Mouse (Mus musculus) limb, embryonic 13.5 days (tissue): ENCODE results near the gene Cox8a. TPM values are rescaled to one million over a fixed set of nuclear protein-coding genes. Genes with fewer than 3 reads are reported as not detected.

Experiments used
- ATAC-seq: fragments of 200-750 bp; cut with Nextera tagmentation; 2 replicates; pipeline ENCODE4 v1.8.0; 2017; ENCODE audit warnings: low read depth, moderate number of reproducible peaks, moderate TSS enrichment; ENCODE audit not compliant: low FRiP score
- H3K27ac ChIP-seq: fragments of 300-500 bp; sonication (generic); 2 replicates; pipeline ENCODE4 v1.5.1; 2015; ENCODE audit warnings: inconsistent platforms, mild to moderate bottlenecking, moderate library complexity
- H3K27me3 ChIP-seq: fragments of 300-500 bp; sonication (generic); 2 replicates; pipeline ENCODE4 v1.6.1; 2015; ENCODE audit warnings: mild to moderate bottlenecking, inconsistent platforms
- H3K36me3 ChIP-seq: fragments of 300-500 bp; sonication (generic); 2 replicates; pipeline ENCODE4 v1.6.1; 2015; ENCODE audit warnings: inconsistent platforms, mild to moderate bottlenecking, moderate library complexity
- H3K4me1 ChIP-seq: fragments of 300-500 bp; sonication (generic); 2 replicates; pipeline ENCODE4 v1.6.1; 2015; ENCODE audit warnings: inconsistent platforms
- H3K4me2 ChIP-seq: fragments of 300-500 bp; sonication (generic); replicated peaks from 2 replicates; pipeline ENCODE4 v1.6.1; 2015; ENCODE audit warnings: inconsistent platforms, mild to moderate bottlenecking, moderate library complexity
- H3K4me3 ChIP-seq: fragments of 300-500 bp; sonication (generic); 2 replicates; pipeline ENCODE4 v1.5.1; 2015; ENCODE audit warnings: moderate library complexity, mild to moderate bottlenecking, inconsistent platforms
- H3K9ac ChIP-seq: fragments of 300-500 bp; sonication (generic); 2 replicates; pipeline ENCODE4 v1.6.1; 2015; ENCODE audit warnings: mild to moderate bottlenecking, inconsistent platforms
- H3K9me3 ChIP-seq: fragments of 300-500 bp; sonication (generic); 2 replicates; pipeline ENCODE4 v1.6.1; 2016; ENCODE audit warnings: inconsistent platforms
- WGBS: fragments of 180-500 bp; shearing (Covaris S2); methylation state at CpG from one replicate; pipeline ENCODE4 v1.1.7; 2015; 5-methylcytosine and 5-hydroxymethylcytosine counted together
- polyA plus RNA-seq: library from polyadenylated mRNA; unstranded; fragments of >200 nt; fragmentation: Nextera tagmentation; extraction: Ambion mirVana; gene quantifications from 2 replicates; pipeline ENCODE4 v1.2.1, GENCODE M21; 2015

Gene Cox8a
- polyA plus RNA-seq, 1 experiment from 2014 or later = 734 TPM

DNA sequence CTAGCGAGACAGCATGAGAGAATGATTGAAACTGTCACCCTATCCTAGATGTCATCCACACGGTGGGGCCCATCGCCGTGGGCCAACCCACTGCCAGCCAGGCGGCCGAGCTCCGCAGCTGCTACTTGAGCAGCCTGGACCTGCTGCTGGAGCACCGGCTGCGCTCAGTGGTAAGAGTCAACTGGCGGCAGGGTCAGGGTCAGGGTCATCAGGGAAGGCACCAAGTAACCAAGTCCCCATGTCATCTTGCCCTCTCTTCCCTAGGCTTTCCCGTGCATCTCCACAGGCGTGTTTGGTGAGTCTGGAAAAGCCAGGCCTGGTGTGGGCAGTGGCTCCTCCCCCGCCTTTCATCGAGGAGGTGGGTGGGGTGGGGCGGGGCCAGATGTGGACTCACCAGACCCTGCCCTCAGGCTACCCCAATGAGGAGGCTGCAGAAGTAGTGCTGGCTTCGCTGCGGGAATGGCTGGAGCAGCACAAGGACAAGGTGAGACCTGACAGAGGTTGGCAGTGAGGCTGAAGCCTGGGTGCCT is 20.6 kb downstream of the Cox8a start:
- Histone ChIP-seq H3K27me3 (peaks cover 2% of the 10 kb centered on the region; the same call in 1 of the 2 replicates), H3K4me1 (peaks cover 31% of the 10 kb centered on the region), H3K27ac (no peak overlapping the region), H3K4me3 (no peak overlapping the region), H3K9ac (no peak overlapping the region), H3K36me3 (peaks cover 48% of the 10 kb centered on the region), H3K9me3 (no peaks in the 10 kb centered on the region), H3K4me2 (peak overlapping the region; percentile 34)
- WGBS = 10% methylated on average over 17 of the region's 17 CpGs
- peak; percentile 29 for ATAC-seq

GRCm38 (mm10) chr19:7195900-7196728 is 21.3 kb downstream of the Cox8a start:
- H3K4me3 ChIP-seq = no peak overlapping the region
- ATAC-seq = peak; percentile 21; the same call in 1 of the 2 replicates

DNA sequence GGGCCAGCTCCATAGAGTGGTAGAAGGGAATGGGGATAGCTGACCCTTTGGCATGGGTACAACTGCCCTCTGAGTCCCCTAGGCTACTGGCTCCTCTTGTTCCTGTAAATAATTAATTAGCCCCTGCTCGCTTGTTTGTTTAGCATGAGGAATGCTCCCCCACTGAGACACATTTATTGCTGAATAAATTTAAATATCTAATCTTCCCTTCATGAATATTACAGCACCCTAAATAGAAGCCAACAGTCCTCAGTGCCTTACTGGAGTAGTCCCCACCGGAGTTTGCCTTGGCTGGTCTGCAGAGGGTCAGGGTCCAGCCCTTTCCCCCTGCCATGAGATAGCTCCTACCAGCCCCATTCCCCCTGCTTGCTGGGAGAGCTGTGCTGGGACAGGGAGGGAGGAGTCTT is 24.9 kb downstream of the Cox8a start:
- Histone ChIP-seq H3K4me1 (peaks cover 24% of the 10 kb centered on the region), H3K27ac (no peak overlapping the region), H3K36me3 (peaks cover 6% of the 10 kb centered on the region), H3K4me2 (no peak overlapping the region), H3K9ac (no peak overlapping the region), H3K4me3 (no peak overlapping the region), H3K9me3 (no peaks in the 10 kb centered on the region), H3K27me3 (peaks cover 24% of the 10 kb centered on the region)
- WGBS = 40% methylated on average over 2 of the region's 2 CpGs
- ATAC-seq = no peak

More at GRCm38 (mm10) chr19:7195900-7196728, 21.3 kb downstream of the Cox8a start:
- Histone ChIP-seq H3K27ac (no peak overlapping the region), H3K4me1 (peaks cover 31% of the 10 kb centered on the region), H3K4me2 (peak overlapping the region; percentile 34), H3K9ac (peak overlapping the region; percentile 13; the same call in 1 of the 2 replicates), H3K27me3 (peaks cover 2% of the 10 kb centered on the region; the same call in 1 of the 2 replicates), H3K36me3 (peaks cover 42% of the 10 kb centered on the region), H3K9me3 (no peaks in the 10 kb centered on the region)
- WGBS = 16% methylated on average over 33 of the region's 33 CpGs

DNA sequence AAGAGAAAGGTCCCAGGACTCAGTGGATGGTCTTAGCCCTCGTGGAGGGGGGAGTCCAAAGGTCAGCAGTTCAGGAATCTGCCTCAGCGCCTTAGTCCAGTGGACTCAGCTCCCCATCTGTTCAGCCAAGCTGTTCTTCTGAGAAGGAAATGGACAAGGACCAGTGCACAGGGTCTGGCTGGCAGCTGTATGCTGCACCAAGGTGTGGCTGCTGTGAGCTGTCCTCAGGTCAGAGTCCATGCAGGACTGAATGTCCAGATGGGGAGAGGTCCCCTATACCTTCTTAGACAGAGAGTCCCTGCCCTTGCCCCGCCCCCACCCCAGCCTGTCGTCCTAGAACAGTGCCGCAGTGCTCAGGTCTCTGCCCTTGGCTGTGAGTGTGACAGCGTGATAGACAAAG is 25.8 kb downstream of the Cox8a start:
- Histone ChIP-seq H3K9me3 (no peaks in the 10 kb centered on the region), H3K4me2 (no peak overlapping the region), H3K9ac (no peak overlapping the region), H3K4me1 (peaks cover 16% of the 10 kb centered on the region), H3K4me3 (no peak overlapping the region), H3K27ac (no peak overlapping the region), H3K27me3 (peaks cover 30% of the 10 kb centered on the region), H3K36me3 (no peaks in the 10 kb centered on the region)
- WGBS = 50% methylated on average over 6 of the region's 6 CpGs
- no peak for ATAC-seq

DNA sequence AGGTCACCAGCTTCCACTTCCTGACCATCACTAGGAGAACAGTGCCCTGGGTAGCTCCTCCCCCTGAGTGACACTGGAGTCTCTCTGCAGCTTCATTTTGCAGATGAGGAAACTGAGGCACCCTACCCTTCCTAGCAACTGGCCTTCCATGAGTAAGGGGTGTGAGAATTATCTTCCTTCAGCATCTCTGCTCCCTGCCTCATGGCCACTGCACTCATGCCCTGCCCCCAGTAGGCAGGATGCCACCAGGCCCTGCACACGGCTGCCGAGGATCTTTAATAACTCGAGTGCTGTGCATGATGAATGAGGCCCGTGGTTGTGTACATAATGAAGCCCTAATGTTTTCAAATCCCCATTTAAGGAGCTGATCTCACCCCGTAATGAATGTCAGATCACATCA is 26.4 kb downstream of the Cox8a start:
- no peaks in the 10 kb centered on the region for H3K9me3 ChIP-seq
- no peak overlapping the region for H3K27ac ChIP-seq
- H3K4me3 ChIP-seq = no peak overlapping the region
- 0 out of 2 replicates have a peak overlapping the region, but pooled peaks have one; percentile 19 for H3K9ac ChIP-seq
- ATAC-seq = no peak
- no peak overlapping the region for H3K4me2 ChIP-seq
- WGBS = 45% methylated on average over 5 of the region's 5 CpGs
- H3K36me3 ChIP-seq = no peaks in the 10 kb centered on the region
- H3K4me1 ChIP-seq = peaks cover 16% of the 10 kb centered on the region
- H3K27me3 ChIP-seq = peaks cover 35% of the 10 kb centered on the region

GRCm38 (mm10) chr19:7189026-7189425 is 28.4 kb downstream of the Cox8a start:
- Histone ChIP-seq H3K4me1 (peaks cover 20% of the 10 kb centered on the region), H3K36me3 (no peaks in the 10 kb centered on the region)
- WGBS = 67% methylated on average over 4 of the region's 4 CpGs

GRCm38 (mm10) chr19:7187157-7187556 is 30.3 kb downstream of the Cox8a start:
- H3K36me3 ChIP-seq = no peaks in the 10 kb centered on the region
- no peak overlapping the region for H3K4me2 ChIP-seq
- 0 out of 2 replicates have a peak overlapping the region, but pooled peaks have one; percentile 8 for H3K9ac ChIP-seq
- no peak for ATAC-seq
- peaks cover 37% of the 10 kb centered on the region for H3K4me1 ChIP-seq
- peaks cover 59% of the 10 kb centered on the region for H3K27me3 ChIP-seq
- WGBS = 42% methylated on average over 5 of the region's 5 CpGs
- H3K9me3 ChIP-seq = no peaks in the 10 kb centered on the region
- no peak overlapping the region for H3K27ac ChIP-seq
- no peak overlapping the region for H3K4me3 ChIP-seq

More at GRCm38 (mm10) chr19:7189026-7189425, 28.4 kb downstream of the Cox8a start:
- Histone ChIP-seq H3K27me3 (peaks cover 50% of the 10 kb centered on the region), H3K4me3 (no peak overlapping the region), H3K4me2 (no peak overlapping the region), H3K27ac (no peak overlapping the region), H3K9ac (no peak overlapping the region), H3K9me3 (no peaks in the 10 kb centered on the region)
- no peak for ATAC-seq

- H3K9me3 ChIP-seq = no peaks in the 10 kb centered on the region
- no peaks in the 10 kb centered on the region for H3K36me3 ChIP-seq
- peak overlapping the region; percentile 5 for H3K9ac ChIP-seq
- H3K4me2 ChIP-seq = 0 out of 2 replicates have a peak overlapping the region, but pooled peaks have one; percentile 7
- peaks cover 60% of the 10 kb centered on the region for H3K27me3 ChIP-seq
- WGBS = 6% methylated on average over 18 of the region's 18 CpGs
- peaks cover 49% of the 10 kb centered on the region for H3K4me1 ChIP-seq
- no peak for ATAC-seq
- H3K27ac ChIP-seq = no peak overlapping the region
- H3K4me3 ChIP-seq = no peak overlapping the region
Observed at GRCm38 (mm10) chr19:7185715-7186291, 31.6 kb downstream of the Cox8a start.

- no peak for ATAC-seq
- Histone ChIP-seq H3K36me3 (no peaks in the 10 kb centered on the region), H3K9ac (no peak overlapping the region), H3K4me1 (peaks cover 56% of the 10 kb centered on the region), H3K27ac (no peak overlapping the region), H3K27me3 (peaks cover 62% of the 10 kb centered on the region), H3K4me2 (no peak overlapping the region), H3K4me3 (no peak overlapping the region), H3K9me3 (no peaks in the 10 kb centered on the region)
- WGBS = 51% methylated on average over 4 of the region's 4 CpGs
Observed at GRCm38 (mm10) chr19:7185059-7185458, 32.4 kb downstream of the Cox8a start.

DNA sequence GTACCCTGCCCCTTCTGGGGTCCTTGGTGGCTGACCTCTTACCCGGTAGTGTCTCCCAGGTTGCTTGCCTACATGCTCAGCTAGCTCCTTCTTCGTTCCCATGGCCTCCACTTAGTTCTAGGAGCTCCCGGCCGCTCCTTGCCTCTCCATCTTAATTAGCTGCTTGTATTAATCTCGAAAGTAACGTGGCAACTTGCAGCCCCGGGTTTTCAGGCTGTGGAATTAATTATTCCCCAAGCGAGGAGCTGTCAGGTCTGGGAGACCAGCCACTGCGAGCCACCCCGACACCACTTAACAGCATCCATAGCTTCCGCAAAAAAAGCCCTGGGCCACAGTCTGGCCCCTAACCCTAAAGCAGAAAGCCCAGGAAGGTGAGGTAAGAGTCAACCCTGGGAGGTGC is 34.0 kb downstream of the Cox8a start:
- Histone ChIP-seq H3K27ac (no peak overlapping the region; the same call in 1 of the 2 replicates), H3K4me3 (no peak overlapping the region), H3K9ac (no peak overlapping the region), H3K4me1 (peaks cover 66% of the 10 kb centered on the region), H3K4me2 (no peak overlapping the region), H3K27me3 (peaks cover 61% of the 10 kb centered on the region), H3K9me3 (no peaks in the 10 kb centered on the region), H3K36me3 (no peaks in the 10 kb centered on the region)
- no peak for ATAC-seq
- 35% methylated on average over 11 of the region's 11 CpGs for WGBS

- H3K4me3 ChIP-seq = peak overlapping the region; percentile 22
- H3K27ac ChIP-seq = peak overlapping the region; percentile 11; the same call in 1 of the 2 replicates
- no peaks in the 10 kb centered on the region for H3K36me3 ChIP-seq
- peak; percentile 71 for ATAC-seq
- WGBS = 2% methylated on average over 23 of the region's 23 CpGs
- H3K27me3 ChIP-seq = peaks cover 55% of the 10 kb centered on the region
- H3K4me2 ChIP-seq = peak overlapping the region; percentile 57
- H3K9me3 ChIP-seq = no peaks in the 10 kb centered on the region
- peaks cover 74% of the 10 kb centered on the region for H3K4me1 ChIP-seq
- H3K9ac ChIP-seq = no peak overlapping the region; the same call in 1 of the 2 replicates
Observed at GRCm38 (mm10) chr19:7182273-7182949, 35.0 kb downstream of the Cox8a start.
